Mouse (Mus musculus): ENCODE measurements at regions not wholly inside any gene's neighbourhood (a gene's known extent, or its start where the extent isn't known, plus 50 kb on each side); places are given as distances from the start of the nearest gene placed in this dataset.
"Not testable (repeated sequence)": the region's sequence is repeated elsewhere in the genome, so short reads cannot be mapped to it uniquely, and the experiment has no call there.

- H3K9me3 ChIP-seq (replicated peaks) = no peaks in the 10 kb centered on the region
- H3K4me3 ChIP-seq = no peak overlapping the region
- no peak overlapping the region for H3K27ac ChIP-seq
- ATAC-seq = no peak
- WGBS (ENCODE audit: insufficient replicate concordance) = 70% methylated on average over 4 of the region's 4 CpGs
- peaks cover 19% of the 10 kb centered on the region for H3K4me1 ChIP-seq
- H3K9ac ChIP-seq = no peak overlapping the region
- no peaks in the 10 kb centered on the region for H3K36me3 ChIP-seq
- peaks cover 29% of the 10 kb centered on the region for H3K27me3 ChIP-seq (replicated peaks)
- no peak overlapping the region for H3K4me2 ChIP-seq
These were observed 122.3 kb downstream of the Enc1 start for GRCm38 (mm10) chr13:97363214-97363613.

DNA sequence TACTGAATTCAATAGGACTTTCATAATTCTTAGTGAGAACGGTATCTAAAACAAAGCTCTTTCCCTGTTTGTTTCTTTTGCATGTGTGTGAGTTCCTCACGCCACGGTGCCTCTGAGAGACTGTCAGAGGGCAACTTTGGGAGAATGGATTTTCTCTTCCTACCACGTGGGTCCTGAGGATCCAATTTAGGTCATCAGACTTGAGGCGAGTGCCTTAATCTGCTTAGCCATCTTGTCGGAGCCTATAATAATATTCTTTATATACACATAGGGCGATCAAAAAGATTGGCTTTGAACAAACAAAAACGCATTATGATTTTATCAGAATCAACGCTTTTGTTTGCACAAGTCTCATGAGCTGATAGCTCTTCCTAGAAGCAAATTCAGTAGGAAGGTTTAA lies 119.6 kb downstream of the Enc1 start:
- no peak for ATAC-seq
- Histone ChIP-seq H3K27me3 (replicated peaks) (peaks cover 15% of the 10 kb centered on the region), H3K36me3 (no peaks in the 10 kb centered on the region), H3K4me2 (no peak overlapping the region), H3K4me1 (peaks cover 13% of the 10 kb centered on the region), H3K27ac (no peak overlapping the region), H3K9me3 (replicated peaks) (no peaks in the 10 kb centered on the region), H3K9ac (no peak overlapping the region), H3K4me3 (no peak overlapping the region)
- WGBS (ENCODE audit: insufficient replicate concordance) = 69% methylated on average over 9 of the region's 9 CpGs

DNA sequence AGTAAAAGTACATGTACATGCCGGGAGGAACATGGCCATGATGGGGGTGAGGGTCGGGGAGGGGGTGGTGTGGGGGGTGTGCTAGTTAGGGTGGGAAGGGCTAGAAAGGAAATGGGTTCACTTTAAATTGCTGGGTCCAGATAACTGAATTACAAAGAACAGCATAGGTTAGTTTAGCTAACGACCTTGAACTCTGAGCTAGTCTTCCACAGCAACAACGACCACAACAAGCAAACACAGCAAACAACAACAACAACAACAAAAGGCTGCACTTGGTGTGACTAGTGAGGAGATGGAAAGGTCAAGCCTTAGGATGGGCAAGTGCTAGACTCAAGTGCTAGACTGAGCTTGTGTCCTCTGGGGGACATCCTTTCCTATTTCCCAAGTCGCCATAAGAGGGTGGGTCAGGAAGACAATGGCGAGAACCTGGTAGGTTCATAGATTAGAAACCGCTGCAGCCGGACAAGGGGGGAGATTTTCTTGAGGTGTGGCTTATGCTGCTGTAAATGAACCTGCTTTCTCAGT lies 117.9 kb downstream of the Enc1 start:
- Histone ChIP-seq H3K4me1 (0 out of 2 replicates have a peak, but pooled peaks cover 5% of the 10 kb centered on the region), H3K27ac (no peak overlapping the region), H3K36me3 (no peaks in the 10 kb centered on the region), H3K9me3 (replicated peaks) (no peaks in the 10 kb centered on the region), H3K4me2 (no peak overlapping the region), H3K27me3 (replicated peaks) (no peaks in the 10 kb centered on the region), H3K4me3 (no peak overlapping the region), H3K9ac (no peak overlapping the region)
- 72% methylated on average over 8 of the region's 8 CpGs for WGBS (ENCODE audit: insufficient replicate concordance)
- no peak for ATAC-seq

DNA sequence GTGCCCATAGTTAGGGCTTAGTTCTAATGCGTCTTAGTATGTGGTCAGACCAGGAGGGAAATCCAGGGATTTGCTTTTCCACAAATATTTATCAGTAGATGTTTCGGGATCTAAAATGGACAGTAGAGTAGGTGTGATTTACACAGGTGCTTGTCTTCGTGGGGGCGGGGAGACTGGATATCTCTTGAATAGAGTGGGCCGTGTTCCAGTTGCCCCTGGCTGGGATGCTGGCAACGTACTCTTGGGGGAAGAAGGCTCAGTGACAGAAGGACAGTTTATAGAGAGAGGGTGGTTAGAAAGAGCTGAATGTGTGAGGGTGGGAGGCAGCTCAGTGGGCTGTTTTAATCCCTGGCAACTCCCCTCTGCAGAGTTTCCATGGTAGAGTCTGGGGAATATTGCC lies 117.4 kb downstream of the Enc1 start:
- Histone ChIP-seq H3K36me3 (no peaks in the 10 kb centered on the region), H3K9ac (no peak overlapping the region), H3K9me3 (replicated peaks) (no peaks in the 10 kb centered on the region), H3K4me2 (no peak overlapping the region), H3K27ac (no peak overlapping the region), H3K27me3 (replicated peaks) (no peaks in the 10 kb centered on the region), H3K4me3 (no peak overlapping the region), H3K4me1 (no peaks in the 10 kb centered on the region)
- ATAC-seq = no peak
- 65% methylated on average over 6 of the region's 6 CpGs for WGBS (ENCODE audit: insufficient replicate concordance)

- no peak overlapping the region for H3K27ac ChIP-seq
- no peaks in the 10 kb centered on the region for H3K4me1 ChIP-seq
- H3K4me3 ChIP-seq = no peak overlapping the region
- no peak overlapping the region for H3K9ac ChIP-seq
- no peak for ATAC-seq
- no peaks in the 10 kb centered on the region for H3K36me3 ChIP-seq
- H3K9me3 ChIP-seq (replicated peaks) = no peaks in the 10 kb centered on the region
- H3K27me3 ChIP-seq (replicated peaks) = no peaks in the 10 kb centered on the region
- no peak overlapping the region for H3K4me2 ChIP-seq
- 66% methylated on average over 13 of the region's 13 CpGs for WGBS (ENCODE audit: insufficient replicate concordance)
These were observed 116.3 kb downstream of the Enc1 start for GRCm38 (mm10) chr13:97356923-97357807.

GRCm38 (mm10) chr13:97355411-97355810 lies 114.5 kb downstream of the Enc1 start:
- ATAC-seq; H3K4me2 ChIP-seq; H3K9me3 ChIP-seq (replicated peaks); H3K4me3 ChIP-seq; H3K27me3 ChIP-seq (replicated peaks); H3K9ac ChIP-seq; H3K4me1 ChIP-seq; H3K27ac ChIP-seq; H3K36me3 ChIP-seq: not testable (repeated sequence)
- 75% methylated on average over 6 of the region's 6 CpGs for WGBS (ENCODE audit: insufficient replicate concordance)

GRCm38 (mm10) chr13:97347696-97348095 lies 106.8 kb downstream of the Enc1 start:
- Histone ChIP-seq H3K4me3 (no peak overlapping the region), H3K27me3 (replicated peaks) (no peaks in the 10 kb centered on the region)
- no peak for ATAC-seq

GRCm38 (mm10) chr13:97341218-97341889 lies 100.4 kb downstream of the Enc1 start:
- ATAC-seq = no peak
- Histone ChIP-seq H3K36me3 (no peaks in the 10 kb centered on the region), H3K4me3 (no peak overlapping the region), H3K9ac (no peak overlapping the region), H3K27ac (no peak overlapping the region), H3K9me3 (replicated peaks) (no peaks in the 10 kb centered on the region), H3K4me1 (0 out of 2 replicates have a peak, but pooled peaks cover 5% of the 10 kb centered on the region), H3K27me3 (replicated peaks) (no peaks in the 10 kb centered on the region), H3K4me2 (no peak overlapping the region)
- 53% methylated on average over 7 of the region's 7 CpGs for WGBS (ENCODE audit: insufficient replicate concordance)

More at GRCm38 (mm10) chr13:97347696-97348095, 106.8 kb downstream of the Enc1 start:
- Histone ChIP-seq H3K9ac (no peak overlapping the region), H3K36me3 (no peaks in the 10 kb centered on the region), H3K9me3 (replicated peaks) (no peaks in the 10 kb centered on the region), H3K4me2 (no peak overlapping the region), H3K27ac (no peak overlapping the region), H3K4me1 (no peaks in the 10 kb centered on the region)
- WGBS (ENCODE audit: insufficient replicate concordance) = 76% methylated on average over 7 of the region's 7 CpGs

DNA sequence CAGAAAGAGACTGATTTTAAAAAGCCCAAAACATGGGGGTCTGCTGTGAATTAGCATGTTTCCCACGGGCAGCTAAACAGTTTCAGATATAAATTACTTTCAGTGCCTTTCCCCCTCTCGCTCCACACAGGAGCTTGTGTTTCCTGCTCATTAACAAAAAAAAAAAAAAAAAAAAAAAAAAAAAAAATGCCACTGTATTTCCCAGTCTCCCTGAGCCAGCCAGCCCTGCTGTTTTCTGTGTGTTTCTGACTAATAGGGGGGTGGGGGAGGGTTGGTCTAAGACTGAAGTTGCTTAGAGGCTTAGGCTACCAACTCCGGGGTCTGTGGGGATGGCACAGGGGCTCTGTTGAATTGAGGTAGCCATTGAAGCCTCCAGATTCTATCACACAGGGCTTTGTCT lies 97.0 kb downstream of the Enc1 start:
- ATAC-seq = no peak

GRCm38 (mm10) chr13:97337296-97337731 lies 96.4 kb downstream of the Enc1 start:
- no peak for ATAC-seq
- Histone ChIP-seq H3K4me3 (no peak overlapping the region), H3K27ac (no peak overlapping the region), H3K4me1 (0 out of 2 replicates have a peak, but pooled peaks cover 14% of the 10 kb centered on the region), H3K9me3 (replicated peaks) (no peaks in the 10 kb centered on the region), H3K36me3 (no peaks in the 10 kb centered on the region), H3K9ac (no peak overlapping the region), H3K27me3 (replicated peaks) (no peaks in the 10 kb centered on the region), H3K4me2 (no peak overlapping the region)
- WGBS (ENCODE audit: insufficient replicate concordance) = 64% methylated on average over 10 of the region's 10 CpGs

More for the DNA sequence above, 97.0 kb downstream of the Enc1 start:
- WGBS (ENCODE audit: insufficient replicate concordance) = 38% methylated on average over 3 of the region's 3 CpGs
- H3K4me3 ChIP-seq = no peak overlapping the region
- no peak overlapping the region for H3K4me2 ChIP-seq
- H3K27me3 ChIP-seq (replicated peaks) = no peaks in the 10 kb centered on the region
- H3K4me1 ChIP-seq = 0 out of 2 replicates have a peak, but pooled peaks cover 14% of the 10 kb centered on the region
- H3K36me3 ChIP-seq = no peaks in the 10 kb centered on the region
- no peak overlapping the region for H3K27ac ChIP-seq
- no peaks in the 10 kb centered on the region for H3K9me3 ChIP-seq (replicated peaks)
- no peak overlapping the region for H3K9ac ChIP-seq

- ATAC-seq = no peak
- H3K27ac ChIP-seq = no peak overlapping the region
- 40% methylated on average over 10 of the region's 10 CpGs for WGBS (ENCODE audit: insufficient replicate concordance)
These were observed 93.1 kb downstream of the Enc1 start for GRCm38 (mm10) chr13:97333801-97334534.

More at GRCm38 (mm10) chr13:97333801-97334534, 93.1 kb downstream of the Enc1 start:
- Histone ChIP-seq H3K4me1 (0 out of 2 replicates have a peak, but pooled peaks cover 9% of the 10 kb centered on the region), H3K4me3 (no peak overlapping the region), H3K36me3 (no peaks in the 10 kb centered on the region), H3K4me2 (no peak overlapping the region), H3K9me3 (replicated peaks) (no peaks in the 10 kb centered on the region), H3K27me3 (replicated peaks) (0 out of 2 replicates have a peak, but pooled peaks cover 6% of the 10 kb centered on the region), H3K9ac (no peak overlapping the region)

Measured in liver, embryonic 12.5 days (tissue).